Mouse (Mus musculus) stomach, postnatal 0 days (tissue): ENCODE data around the gene Cttn. TPM values are rescaled to one million over a fixed set of nuclear protein-coding genes. Genes with fewer than 3 reads are reported as not detected.

Experiments
- ATAC-seq: fragments of 200-750 bp; cut with Nextera tagmentation; 2 replicates; pipeline ENCODE4 v1.8.0; 2017; ENCODE audit not compliant: low FRiP score, low TSS enrichment
- DNase-seq: peaks from one replicate; pipeline ENCODE4 v3.0.0-alpha.2; 2016; ENCODE audit warnings: low spot score
- H3K27ac ChIP-seq: fragments of 300-500 bp; sonication (generic); replicated peaks from 2 replicates; pipeline ENCODE4 v1.5.1; 2014; ENCODE audit warnings: mild to moderate bottlenecking, control low read depth
- H3K27me3 ChIP-seq: fragments of 300-500 bp; sonication (generic); 2 replicates; pipeline ENCODE4 v1.6.1; 2014; ENCODE audit warnings: low read length; ENCODE audit not compliant: control insufficient read depth, insufficient read depth
- H3K36me3 ChIP-seq: fragments of 300-500 bp; sonication (generic); 2 replicates; pipeline ENCODE4 v1.6.1; 2014; ENCODE audit warnings: low read length, mixed read lengths; ENCODE audit not compliant: control insufficient read depth, insufficient read depth
- H3K4me1 ChIP-seq: fragments of 300-500 bp; sonication (generic); replicated peaks from 2 replicates; pipeline ENCODE4 v1.6.1; 2014; ENCODE audit warnings: antibody characterized with exemption; ENCODE audit not compliant: control insufficient read depth, insufficient read depth
- H3K4me2 ChIP-seq: fragments of 300-500 bp; sonication (generic); replicated peaks from 2 replicates; pipeline ENCODE4 v1.6.1; 2014; ENCODE audit warnings: low read depth, mild to moderate bottlenecking, control low read depth, moderate library complexity
- H3K4me3 ChIP-seq: fragments of 300-500 bp; sonication (generic); 2 replicates; pipeline ENCODE4 v1.5.1; 2014; ENCODE audit warnings: low read depth, low read length, control low read depth
- H3K9ac ChIP-seq: fragments of 300-500 bp; sonication (generic); 2 replicates; pipeline ENCODE4 v1.6.1; 2014; ENCODE audit warnings: mild to moderate bottlenecking, low read length, control low read depth, mixed read lengths
- H3K9me3 ChIP-seq: fragments of 300-500 bp; sonication (generic); 2 replicates; pipeline ENCODE4 v1.6.1; 2016; ENCODE audit warnings: low read length; ENCODE audit not compliant: control insufficient read depth
- CTCF ChIP-seq: IDR thresholded peaks from 2 replicates; pipeline ENCODE4 v1.5.1; 2016; ENCODE audit warnings: antibody characterized with exemption, low read depth, mild to moderate bottlenecking, moderate library complexity
- EP300 ChIP-seq: optimal IDR thresholded peaks from 2 replicates; pipeline ENCODE3; 2016; ENCODE audit warnings: antibody characterized with exemption
- WGBS: fragments of 180-500 bp; shearing (Covaris S2); extraction: QIAGEN DNeasy Blood & Tissue Kit; methylation state at CpG from one replicate; pipeline ENCODE4 v1.1.7; 2014; 5-methylcytosine and 5-hydroxymethylcytosine counted together
- polyA plus RNA-seq: library from polyadenylated mRNA; unstranded; fragments of >200 nt; fragmentation: Nextera tagmentation; extraction: Ambion mirVana; gene quantifications from 2 replicates; pipeline ENCODE4 v1.2.1, GENCODE M21; 2015

Cttn gene
- polyA plus RNA-seq, 1 experiment from 2014 or later: 137 TPM

DNA sequence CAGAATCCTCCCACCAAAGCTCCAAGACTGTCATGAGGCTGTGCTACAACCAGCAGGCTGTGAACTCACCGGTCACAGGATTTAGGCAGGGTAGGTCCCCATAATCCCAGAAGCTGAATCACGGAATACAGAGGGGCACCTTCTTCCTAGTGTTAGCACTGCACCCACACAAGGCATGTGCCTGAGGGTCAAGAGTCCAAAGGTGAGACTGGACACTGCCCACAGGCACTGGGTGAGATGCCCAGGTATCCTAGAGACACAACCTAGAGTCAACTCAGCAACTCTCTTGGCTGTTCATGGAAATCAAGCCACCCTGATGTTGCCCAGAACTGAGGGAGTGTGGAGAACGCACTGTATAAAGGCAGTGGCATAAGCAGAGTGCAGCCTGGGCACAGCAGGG lies 44.2 kb downstream of the Cttn start:
- Histone ChIP-seq H3K36me3 (no peaks in the 10 kb centered on the region), H3K27ac (no peak overlapping the region), H3K9ac (no peak overlapping the region), H3K27me3 (no peaks in the 10 kb centered on the region), H3K9me3 (no peaks in the 10 kb centered on the region), H3K4me3 (no peak overlapping the region), H3K4me1 (no peaks in the 10 kb centered on the region), H3K4me2 (no peak overlapping the region)
- DNase-seq: no peak
- WGBS: 78% methylated on average over 3 of the region's 3 CpGs
- TF ChIP-seq CTCF (no peak), EP300 (no peak)
- ATAC-seq: peak; percentile 28

DNA sequence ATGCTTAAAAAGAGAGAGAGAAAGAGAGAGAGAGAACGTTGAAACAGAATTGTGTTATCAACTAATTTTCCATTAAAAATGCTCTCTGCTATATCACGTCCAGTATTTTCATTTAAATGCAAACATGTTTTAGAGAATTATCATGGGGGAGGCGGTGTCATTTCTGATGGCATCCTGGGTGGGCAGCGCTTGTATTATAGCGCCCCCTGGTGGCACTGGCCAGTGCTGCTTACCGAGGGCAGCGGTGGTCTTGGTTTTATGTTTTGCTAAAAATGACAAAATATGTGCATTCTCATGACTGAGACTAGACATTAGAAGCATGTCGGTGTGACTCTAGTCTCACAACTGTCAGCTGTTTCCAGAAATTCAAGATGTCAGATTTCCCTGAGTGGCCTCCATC lies 44.9 kb downstream of the Cttn start:
- no peak overlapping the region for H3K4me2 ChIP-seq
- no peak overlapping the region for H3K9ac ChIP-seq
- H3K27me3 ChIP-seq: no peaks in the 10 kb centered on the region
- no peak overlapping the region for H3K4me3 ChIP-seq
- H3K4me1 ChIP-seq: no peaks in the 10 kb centered on the region
- WGBS: 4% methylated on average over 8 of the region's 8 CpGs
- ATAC-seq (no peak), DNase-seq (peak; percentile 57)
- no peaks in the 10 kb centered on the region for H3K36me3 ChIP-seq
- H3K27ac ChIP-seq: no peak overlapping the region
- H3K9me3 ChIP-seq: no peaks in the 10 kb centered on the region
- TF ChIP-seq EP300 (no peak), CTCF (peak; percentile 98)

DNA sequence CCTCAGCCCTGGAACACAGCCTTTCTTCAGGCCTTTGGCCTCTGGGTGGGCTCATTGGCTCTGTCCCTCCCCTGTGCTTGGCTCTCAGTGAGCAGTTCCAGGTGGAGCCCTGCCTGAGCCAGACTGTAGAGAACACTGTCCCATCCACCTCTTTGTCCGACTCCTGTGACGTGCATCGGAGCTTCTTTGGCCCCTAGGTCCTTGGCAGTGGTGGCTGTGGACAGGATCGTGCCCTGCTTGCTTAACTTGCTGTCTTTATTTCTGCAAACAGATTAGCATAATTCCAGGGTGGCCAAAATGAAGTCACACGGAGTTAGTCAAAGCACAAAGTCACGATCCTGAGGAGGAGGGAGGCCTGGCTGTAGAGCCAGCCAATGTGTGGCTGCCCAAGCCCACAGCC lies 49.3 kb downstream of the Cttn start:
- TF ChIP-seq EP300: no peak
- TF ChIP-seq CTCF: no peak
- H3K4me1 ChIP-seq: peaks cover 5% of the 10 kb centered on the region; the same call in 1 of the 2 replicates
- DNase-seq: no peak
- no peak overlapping the region for H3K9ac ChIP-seq
- no peaks in the 10 kb centered on the region for H3K36me3 ChIP-seq
- H3K4me3 ChIP-seq: no peak overlapping the region
- 71% methylated on average over 6 of the region's 6 CpGs for WGBS
- no peaks in the 10 kb centered on the region for H3K27me3 ChIP-seq
- no peaks in the 10 kb centered on the region for H3K9me3 ChIP-seq
- no peak overlapping the region for H3K27ac ChIP-seq
- H3K4me2 ChIP-seq: no peak overlapping the region
- ATAC-seq: no peak

DNA sequence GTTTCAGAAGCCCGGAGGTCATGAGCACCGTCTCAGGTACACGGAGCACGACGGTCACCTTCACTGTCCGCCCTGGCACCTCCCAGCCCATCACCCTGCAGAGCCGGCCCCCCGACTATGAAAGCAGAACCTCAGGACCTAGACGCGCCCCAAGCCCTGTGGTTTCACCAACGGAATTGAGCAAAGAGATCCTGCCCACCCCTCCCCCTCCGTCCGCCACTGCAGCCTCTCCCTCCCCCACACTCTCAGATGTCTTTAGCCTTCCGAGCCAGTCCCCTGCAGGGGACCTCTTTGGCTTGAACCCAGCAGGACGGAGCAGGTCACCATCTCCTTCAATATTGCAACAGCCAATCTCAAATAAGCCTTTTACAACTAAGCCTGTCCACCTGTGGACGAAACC lies 50.3 kb downstream of the Cttn start:
- no peak overlapping the region for H3K27ac ChIP-seq
- H3K4me1 ChIP-seq: peaks cover 5% of the 10 kb centered on the region; the same call in 1 of the 2 replicates
- no peak for ATAC-seq
- no peaks in the 10 kb centered on the region for H3K27me3 ChIP-seq
- no peak for TF ChIP-seq EP300
- TF ChIP-seq CTCF: no peak
- H3K9me3 ChIP-seq: no peaks in the 10 kb centered on the region
- WGBS: 34% methylated on average over 16 of the region's 16 CpGs
- no peak overlapping the region for H3K9ac ChIP-seq
- no peak overlapping the region for H3K4me2 ChIP-seq
- no peaks in the 10 kb centered on the region for H3K36me3 ChIP-seq
- DNase-seq: no peak
- no peak overlapping the region for H3K4me3 ChIP-seq

DNA sequence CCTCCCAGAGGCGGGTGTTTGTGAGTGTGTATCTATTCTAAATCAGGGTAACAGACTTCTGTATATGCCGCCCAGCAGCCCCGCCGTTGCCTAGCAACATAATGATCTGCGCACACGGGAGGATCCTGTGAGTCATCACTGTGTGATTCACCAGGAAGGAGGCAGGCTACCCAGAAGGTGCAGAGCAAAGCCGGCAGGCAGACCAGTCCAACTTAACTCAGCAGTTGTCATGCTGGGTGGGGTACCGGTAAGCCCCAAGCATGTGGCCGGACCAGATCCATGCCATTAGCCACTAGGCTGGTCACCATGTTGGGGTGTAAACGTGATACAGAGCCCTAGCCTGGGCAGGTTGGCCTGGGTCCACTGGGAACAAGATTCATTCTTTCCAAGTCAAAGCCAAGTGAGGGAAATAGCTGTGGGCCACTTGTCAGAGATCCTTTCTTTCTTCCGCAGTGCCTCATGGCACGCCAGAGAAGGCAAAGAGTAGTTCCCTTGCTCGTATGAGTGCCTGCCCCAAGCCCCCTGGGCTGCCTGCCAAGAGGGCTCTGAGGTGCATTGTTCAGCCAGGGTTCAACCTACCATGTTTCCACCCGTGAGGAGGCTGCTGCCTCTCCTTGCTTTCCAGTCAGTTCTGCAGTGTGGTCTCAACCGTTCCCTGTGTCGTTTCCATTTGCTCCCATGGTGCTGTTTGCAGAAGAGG lies 53.0 kb downstream of the Cttn start:
- Histone ChIP-seq H3K4me2 (peak overlapping the region; percentile 23; the same call in 1 of the 2 replicates), H3K9me3 (no peaks in the 10 kb centered on the region), H3K4me1 (peaks cover 5% of the 10 kb centered on the region; the same call in 1 of the 2 replicates), H3K27ac (peak overlapping the region; percentile 73; the same call in 1 of the 2 replicates), H3K4me3 (no peak overlapping the region), H3K9ac (no peak overlapping the region), H3K36me3 (no peaks in the 10 kb centered on the region), H3K27me3 (no peaks in the 10 kb centered on the region)
- peak; percentile 88 for ATAC-seq
- peak; percentile 71 for DNase-seq
- WGBS: 18% methylated on average over 16 of the region's 16 CpGs
- TF ChIP-seq EP300 (no peak), CTCF (no peak)

DNA sequence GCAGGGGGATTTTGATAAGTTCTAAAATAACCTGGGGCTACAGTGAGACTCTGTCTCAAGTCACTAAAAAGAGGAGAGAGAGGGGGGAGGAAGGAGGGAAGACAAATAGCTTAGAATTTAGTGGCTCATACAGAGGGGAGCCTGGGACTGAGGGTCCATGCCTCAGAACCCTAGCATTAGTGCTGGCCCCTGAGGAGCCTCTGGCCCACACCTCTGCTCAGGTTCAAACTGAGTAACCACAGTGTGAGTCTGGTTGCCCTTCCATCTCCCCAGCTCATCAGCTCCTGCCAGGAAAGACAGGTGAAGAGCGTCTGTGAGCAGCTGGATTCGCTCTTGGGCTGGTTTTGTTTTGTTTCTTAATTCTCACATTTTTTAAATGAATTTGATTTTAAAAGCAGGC lies 53.6 kb downstream of the Cttn start:
- H3K4me3 ChIP-seq: no peak overlapping the region
- no peak overlapping the region for H3K9ac ChIP-seq
- no peaks in the 10 kb centered on the region for H3K9me3 ChIP-seq
- TF ChIP-seq EP300 (no peak), CTCF (no peak)
- ATAC-seq: no peak
- H3K4me1 ChIP-seq: peaks cover 5% of the 10 kb centered on the region; the same call in 1 of the 2 replicates
- peak overlapping the region; percentile 23; the same call in 1 of the 2 replicates for H3K4me2 ChIP-seq
- 31% methylated on average over 2 of the region's 2 CpGs for WGBS
- no peak for DNase-seq
- no peaks in the 10 kb centered on the region for H3K27me3 ChIP-seq
- no peaks in the 10 kb centered on the region for H3K36me3 ChIP-seq
- H3K27ac ChIP-seq: no peak overlapping the region
